Mouse (Mus musculus): ENCODE results near the gene Polr2f.

- TF ChIP-seq CTCF (IDR thresholded peaks at IDR 0.05; ENCODE audit: low read depth): no peak
- no peak for TF ChIP-seq EP300 (optimal IDR thresholded peaks at IDR 0.05)
Measured at GRCm38 (mm10) chr15:79105804-79106203, 35.0 kb upstream of the Polr2f start.

Measured in stomach, postnatal 0 days (tissue).